Mouse (Mus musculus) CH12.LX (cell line): ENCODE results near the gene Dlgap1. TPM values are rescaled to one million over a fixed set of nuclear protein-coding genes. Genes with fewer than 3 reads are reported as not detected.

Experiments
- DNase-seq: peaks from one replicate; pipeline ENCODE4 v3.0.0-alpha.2; 2013; ENCODE audit errors: extremely low read depth
- H3K27ac ChIP-seq: 2 replicates; pipeline ENCODE4 v1.5.1; 2012; ENCODE audit warnings: low read depth, mild to moderate bottlenecking, control low read depth, moderate library complexity; ENCODE audit not compliant: insufficient read depth
- H3K27me3 ChIP-seq: replicated peaks from 2 replicates; pipeline ENCODE3; 2012; ENCODE audit warnings: inconsistent platforms
- H3K36me3 ChIP-seq, 2 experiments: replicated peaks in 1 of 2; 2 replicates each; pipeline versions ENCODE3 to v1.6.1; 2012; ENCODE audit warnings: inconsistent platforms in 1 of 2, low read length in 1 of 2, mild to moderate bottlenecking in 1 of 2, mixed read lengths in 1 of 2, moderate library complexity in 1 of 2; ENCODE audit not compliant: control insufficient read depth in 1 of 2, insufficient read depth in 1 of 2
- H3K4me1 ChIP-seq, 2 experiments: 2 replicates each; pipeline ENCODE4 v1.6.1; 2012; ENCODE audit warnings: inconsistent platforms in 1 of 2, moderate library complexity in 1 of 2; ENCODE audit not compliant: insufficient read depth in 2 of 2, control insufficient read depth in 1 of 2
- H3K4me2 ChIP-seq: 2 replicates; pipeline ENCODE4 v1.6.1; 2012; ENCODE audit warnings: low read depth, mild to moderate bottlenecking, control low read depth; ENCODE audit not compliant: poor library complexity, insufficient read depth, severe bottlenecking
- H3K4me3 ChIP-seq, 3 experiments: fragments of 150-350 bp in 1 of 3; sonication (generic) in 1 of 3; replicated peaks in 1 of 3; 2 replicates each; pipeline versions ENCODE3 to v1.5.1; 2011 to 2012; ENCODE audit warnings: low read depth in 2 of 3, low read length in 2 of 3, mild to moderate bottlenecking in 2 of 3, moderate library complexity in 2 of 3, control low read depth in 1 of 3, improper control_type of control experiment in 1 of 3, inconsistent platforms in 1 of 3, mixed read lengths in 1 of 3; ENCODE audit not compliant: poor library complexity in 1 of 3
- H3K79me2 ChIP-seq: replicated peaks from 2 replicates; pipeline ENCODE4 v1.6.1; 2012; ENCODE audit warnings: mild to moderate bottlenecking, moderate library complexity; ENCODE audit not compliant: control insufficient read depth, poor library complexity, insufficient read depth, severe bottlenecking; ENCODE audit errors: extremely low read depth
- H3K9ac ChIP-seq: 2 replicates; pipeline ENCODE4 v1.6.1; 2012; ENCODE audit warnings: low read depth, mild to moderate bottlenecking, control low read depth, moderate library complexity; ENCODE audit not compliant: insufficient read depth
- H3K9me3 ChIP-seq: replicated peaks from 2 replicates; pipeline ENCODE3; 2012; ENCODE audit warnings: low read length, inconsistent platforms, mixed read lengths
- CHD2 ChIP-seq: IDR thresholded peaks from 2 replicates; pipeline ENCODE4 v1.6.1; 2011; ENCODE audit warnings: low read length, improper control_type of control experiment
- CTCF ChIP-seq, 2 experiments: IDR thresholded peaks in 1 of 2; conservative IDR thresholded peaks in 1 of 2; 2 replicates each; pipeline ENCODE4 v1.5.1; 2011 to 2012; ENCODE audit warnings: low read depth in 2 of 2, low read length in 2 of 2, improper control_type of control experiment in 1 of 2, inconsistent platforms in 1 of 2, mild to moderate bottlenecking in 1 of 2, moderate library complexity in 1 of 2
- EP300 ChIP-seq: IDR thresholded peaks from 2 replicates; pipeline ENCODE4 v1.6.1; 2011; ENCODE audit warnings: low read length, improper control_type of control experiment
- ETS1 ChIP-seq: conservative IDR thresholded peaks from 2 replicates; pipeline ENCODE4 v1.6.1; 2012; ENCODE audit warnings: low read depth, mild to moderate bottlenecking, inconsistent platforms, low read length, improper control_type of control experiment, moderate library complexity
- MAFK ChIP-seq: IDR thresholded peaks from 2 replicates; pipeline ENCODE4 v1.6.1; 2011; ENCODE audit warnings: low read length, improper control_type of control experiment; ENCODE audit not compliant: insufficient replicate concordance
- RAD21 ChIP-seq: IDR thresholded peaks from 2 replicates; pipeline ENCODE4 v1.6.1; 2011; ENCODE audit warnings: low read depth, mild to moderate bottlenecking, low read length, improper control_type of control experiment, moderate library complexity
- SMC3 ChIP-seq: IDR thresholded peaks from 2 replicates; pipeline ENCODE4 v1.6.1; 2011; ENCODE audit warnings: low read depth, low read length, improper control_type of control experiment
- TCF12 ChIP-seq: IDR thresholded peaks from 2 replicates; pipeline ENCODE4 v1.6.1; 2014; ENCODE audit warnings: low read depth, mild to moderate bottlenecking, inconsistent platforms, low read length, improper control_type of control experiment
- dilution Hi-C: fragments of 300-500 bp; cut with MboI; formaldehyde crosslinking; loops from 2 replicates; pipeline ENCODE4 v1.14.3; 2020; ENCODE audit warnings: low sequenced_read_pairs; ENCODE audit not compliant: extremely low pct_unique_long_range_greater_than_20kb, extremely low pct_ligation_motif_present
- in situ Hi-C: fragments of 300-500 bp; cut with MboI; formaldehyde crosslinking; loops from 3 replicates; pipeline ENCODE4 v1.14.3; 2019; ENCODE audit warnings: low sequenced_read_pairs, low pct_ligation_motif_present, low pct_unique_long_range_greater_than_20kb, mixed read lengths
- polyA plus RNA-seq: library from polyadenylated mRNA; unstranded; fragments of >175 nt; gene quantifications from 2 replicates; pipeline ENCODE4 v1.2.1, GENCODE M21; 2012; ENCODE audit warnings: low read depth; ENCODE audit not compliant: insufficient read length
- total RNA-seq, 2 experiments: library from RNA; depleted of rRNA; stranded (reverse); fragments of 300-350 nt in 1 of 2; fragments of >200 nt in 1 of 2; gene quantifications; 2 replicates each; pipeline ENCODE4 v1.2.3; 2012 to 2014

The Dlgap1 gene
- total and polyA plus RNA-seq, 3 experiments: 0.51 to 2.7 (median 1.2) TPM

DNA sequence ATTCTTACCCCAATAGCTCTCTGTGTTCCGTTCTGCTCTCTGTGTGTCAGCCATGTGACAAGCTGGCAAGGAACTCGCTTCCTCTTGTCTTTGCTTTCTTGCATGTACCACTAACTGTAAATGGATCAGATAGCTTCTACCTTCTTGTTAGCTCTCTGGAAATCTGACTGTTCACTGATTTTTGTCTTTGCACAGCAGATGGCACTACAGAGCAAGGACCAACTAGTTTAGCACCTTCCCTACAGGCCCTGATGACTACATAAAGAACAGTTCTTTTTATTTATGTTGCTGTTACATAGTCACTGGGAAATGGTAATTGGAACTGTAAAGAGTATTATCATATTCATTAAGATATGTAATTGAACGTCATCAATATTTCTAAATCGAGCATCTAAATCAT lies 408.1 kb downstream of the Dlgap1 start:
- Histone ChIP-seq H3K9me3 (no peaks in the 10 kb centered on the region), H3K36me3 (no peaks in the 10 kb centered on the region), H3K4me3 (no peak overlapping the region), H3K4me1 (no peaks in the 10 kb centered on the region), H3K79me2 (no peaks in the 10 kb centered on the region), H3K4me2 (no peak overlapping the region), H3K9ac (no peak overlapping the region), H3K27ac (no peak overlapping the region), H3K27me3 (peaks cover 2% of the 10 kb centered on the region)
- TF ChIP-seq CTCF (conservative IDR thresholded peaks at IDR 0.05 in 1 of 2, IDR thresholded peaks at IDR 0.05 in 1 of 2; ENCODE audit: low read depth in 2 of 2, low read length in 2 of 2): peak in 1 of 2 experiments; percentile 53; a peak in 2 of 4 replicates
- peak; percentile 30 for TF ChIP-seq RAD21
- no peak for TF ChIP-seq TCF12
- no peak for TF ChIP-seq EP300
- TF ChIP-seq ETS1: no peak
- no peak for TF ChIP-seq MAFK
- TF ChIP-seq SMC3: peak; percentile 42
- DNase-seq: peak; percentile 6
- dilution Hi-C loops (no loop called here), in situ Hi-C loops (no loop called here)

DNA sequence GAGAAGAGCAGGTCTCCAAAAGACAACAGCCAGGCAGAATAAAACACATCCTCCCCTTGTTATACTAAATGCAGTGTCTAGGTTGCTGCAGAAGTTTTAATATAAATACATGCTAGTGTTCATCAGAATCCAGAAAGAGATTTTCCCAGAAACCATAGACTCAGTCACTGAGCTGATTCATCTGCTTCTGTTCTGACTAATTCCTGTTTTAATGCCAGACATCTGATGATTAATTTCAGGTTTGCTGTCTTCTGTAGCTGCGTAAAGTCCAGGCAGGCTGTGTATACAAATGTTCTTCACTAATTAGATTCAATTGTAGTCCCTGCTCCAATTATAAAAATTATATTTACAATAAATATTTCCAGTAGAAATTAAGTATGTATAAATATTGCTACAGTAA lies 419.6 kb downstream of the Dlgap1 start:
- no peak for TF ChIP-seq TCF12
- no peak for DNase-seq
- no peaks in the 10 kb centered on the region for H3K9me3 ChIP-seq
- in situ Hi-C loops: no loop called here
- H3K4me3 ChIP-seq: no peak overlapping the region
- H3K4me2 ChIP-seq: no peak overlapping the region
- H3K27ac ChIP-seq: no peak overlapping the region
- no peaks in the 10 kb centered on the region for H3K36me3 ChIP-seq
- H3K27me3 ChIP-seq: peaks cover 6% of the 10 kb centered on the region
- H3K4me1 ChIP-seq: no peaks in the 10 kb centered on the region
- no peak overlapping the region for H3K9ac ChIP-seq
- no peaks in the 10 kb centered on the region for H3K79me2 ChIP-seq
- dilution Hi-C loops: no loop called here

DNA sequence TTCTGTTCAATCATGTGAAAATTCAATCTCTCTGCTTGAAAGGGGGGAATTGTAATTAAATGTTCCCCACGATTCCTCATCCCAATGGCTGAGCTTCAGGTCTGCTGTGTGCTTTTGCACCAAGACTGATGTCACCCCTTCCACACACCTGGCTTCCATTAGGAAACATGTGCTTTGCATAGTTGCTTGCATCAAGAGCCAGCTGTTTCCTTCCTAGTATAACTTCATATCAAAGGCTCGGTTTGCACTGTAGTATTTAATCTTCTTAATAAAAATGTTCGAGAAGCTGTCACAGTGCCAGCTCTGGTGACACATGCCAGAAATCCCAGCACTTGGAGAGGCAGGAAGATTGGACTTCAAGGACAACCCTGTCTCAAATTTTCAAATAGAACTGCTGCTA lies 428.3 kb downstream of the Dlgap1 start:
- Histone ChIP-seq H3K4me1 (no peaks in the 10 kb centered on the region), H3K9me3 (no peaks in the 10 kb centered on the region), H3K9ac (no peak overlapping the region), H3K27me3 (peaks cover 8% of the 10 kb centered on the region), H3K4me3 (no peak overlapping the region), H3K36me3 (no peaks in the 10 kb centered on the region), H3K27ac (no peak overlapping the region), H3K4me2 (no peak overlapping the region), H3K79me2 (no peaks in the 10 kb centered on the region)
- in situ Hi-C loops: no loop called here
- TF ChIP-seq CHD2 (no peak), RAD21 (no peak)
- no peak for DNase-seq
- dilution Hi-C loops: no loop called here
